Mouse (Mus musculus): ENCODE measurements around the gene Mgat5.

GRCm38 (mm10) chr1:127352131-127352793 is 147.4 kb downstream of the Mgat5 start:
- TF ChIP-seq CTCF (IDR thresholded peaks at IDR 0.05; ENCODE audit: low read depth, low read length), result no peak
- no peak for TF ChIP-seq GATA1 (IDR thresholded peaks at IDR 0.05; ENCODE audit: borderline replicate concordance, low read length)
- TF ChIP-seq TAL1 (conservative IDR thresholded peaks at IDR 0.05; ENCODE audit: low read depth, low read length), result no peak

Data from G1E (cell line).